Mouse (Mus musculus): Measurements from ENCODE around the gene Slc15a2. TPM values are rescaled to one million over a fixed set of nuclear protein-coding genes. Genes with fewer than 3 reads are reported as not detected.

The Slc15a2 gene
- polyA plus RNA-seq, 1 experiment from 2014 or later = 14.6 TPM

- no peaks in the 10 kb centered on the region; the same call in 1 of the 2 replicates for H3K9me3 ChIP-seq (replicated peaks)
- no peaks in the 10 kb centered on the region for H3K4me1 ChIP-seq
- no peak overlapping the region for H3K4me3 ChIP-seq
- ATAC-seq = no peak
- no peaks in the 10 kb centered on the region for H3K27me3 ChIP-seq
- WGBS = 92% methylated on average over 12 of the region's 12 CpGs
- H3K9ac ChIP-seq = no peak overlapping the region
- no peak overlapping the region for H3K27ac ChIP-seq
- no peak overlapping the region for H3K4me2 ChIP-seq
- no peaks in the 10 kb centered on the region for H3K36me3 ChIP-seq (ENCODE audit: poor library complexity, severe bottlenecking)
These were observed 73.0 kb downstream of the Slc15a2 start for GRCm38 (mm10) chr16:36711760-36712159.

GRCm38 (mm10) chr16:36710794-36711193 is 74.0 kb downstream of the Slc15a2 start:
- H3K4me2 ChIP-seq = no peak overlapping the region
- no peak overlapping the region for H3K4me3 ChIP-seq
- H3K27me3 ChIP-seq = no peaks in the 10 kb centered on the region
- no peak overlapping the region for H3K9ac ChIP-seq
- H3K4me1 ChIP-seq = no peaks in the 10 kb centered on the region
- ATAC-seq = no peak
- H3K27ac ChIP-seq = no peak overlapping the region
- H3K36me3 ChIP-seq (ENCODE audit: poor library complexity, severe bottlenecking) = no peaks in the 10 kb centered on the region
- H3K9me3 ChIP-seq (replicated peaks) = no peaks in the 10 kb centered on the region; the same call in 1 of the 2 replicates
- WGBS = 100% methylated on average over 2 of the region's 2 CpGs

DNA sequence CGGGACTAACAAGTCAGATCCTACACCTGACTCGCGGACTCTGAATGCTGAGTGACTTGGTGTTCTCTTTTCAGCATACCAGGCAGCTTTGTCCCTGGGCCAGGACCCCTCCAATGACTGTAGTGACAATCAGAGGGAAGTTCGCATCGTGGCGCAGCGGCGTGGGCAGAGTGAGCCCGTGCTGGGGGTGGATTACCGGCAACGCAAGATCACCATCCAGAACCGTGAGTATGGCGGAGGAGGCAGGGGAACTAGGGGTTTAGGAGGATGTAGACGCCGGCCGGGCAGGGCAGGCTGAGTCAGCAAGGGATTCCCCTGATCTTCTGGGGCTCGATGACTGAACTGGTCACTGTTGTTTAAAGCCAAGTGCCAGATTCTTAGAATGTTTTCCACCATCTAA is 75.4 kb downstream of the Slc15a2 start:
- Histone ChIP-seq H3K4me1 (no peaks in the 10 kb centered on the region), H3K36me3 (ENCODE audit: poor library complexity, severe bottlenecking) (no peaks in the 10 kb centered on the region), H3K27me3 (no peaks in the 10 kb centered on the region), H3K4me2 (no peak overlapping the region), H3K9ac (no peak overlapping the region), H3K27ac (no peak overlapping the region), H3K9me3 (replicated peaks) (no peaks in the 10 kb centered on the region; the same call in 1 of the 2 replicates), H3K4me3 (no peak overlapping the region)
- ATAC-seq = no peak
- WGBS = 93% methylated on average over 17 of the region's 17 CpGs

GRCm38 (mm10) chr16:36708751-36709150 is 76.0 kb downstream of the Slc15a2 start:
- no peaks in the 10 kb centered on the region for H3K36me3 ChIP-seq (ENCODE audit: poor library complexity, severe bottlenecking)
- H3K9me3 ChIP-seq (replicated peaks) = no peaks in the 10 kb centered on the region; the same call in 1 of the 2 replicates
- ATAC-seq = no peak
- no peaks in the 10 kb centered on the region for H3K27me3 ChIP-seq
- 88% methylated on average over 7 of the region's 7 CpGs for WGBS
- H3K9ac ChIP-seq = no peak overlapping the region
- no peak overlapping the region for H3K4me2 ChIP-seq
- no peaks in the 10 kb centered on the region for H3K4me1 ChIP-seq
- no peak overlapping the region for H3K4me3 ChIP-seq
- H3K27ac ChIP-seq = no peak overlapping the region

- Histone ChIP-seq H3K4me2 (no peak overlapping the region), H3K9ac (no peak overlapping the region), H3K4me3 (no peak overlapping the region), H3K4me1 (no peaks in the 10 kb centered on the region), H3K36me3 (ENCODE audit: poor library complexity, severe bottlenecking) (no peaks in the 10 kb centered on the region), H3K9me3 (replicated peaks) (no peaks in the 10 kb centered on the region; the same call in 1 of the 2 replicates), H3K27me3 (no peaks in the 10 kb centered on the region), H3K27ac (no peak overlapping the region)
- 61% methylated on average over 6 of the region's 6 CpGs for WGBS
- ATAC-seq = no peak
These were observed 76.9 kb downstream of the Slc15a2 start for GRCm38 (mm10) chr16:36707702-36708423.

GRCm38 (mm10) chr16:36700484-36700883 is 84.3 kb downstream of the Slc15a2 start:
- Histone ChIP-seq H3K36me3 (ENCODE audit: poor library complexity, severe bottlenecking) (no peaks in the 10 kb centered on the region), H3K27ac (no peak overlapping the region), H3K27me3 (0 out of 2 replicates have a peak, but pooled peaks cover 2% of the 10 kb centered on the region), H3K4me2 (no peak overlapping the region), H3K9me3 (replicated peaks) (no peaks in the 10 kb centered on the region), H3K4me1 (no peaks in the 10 kb centered on the region), H3K4me3 (no peak overlapping the region), H3K9ac (no peak overlapping the region)
- 86% methylated on average over 2 of the region's 2 CpGs for WGBS
- ATAC-seq = no peak

Small RNAs within 50 kb of the gene (microRNA-seq; reads per million reads assigned to microRNA genes)
- not detected for gene Gm22617

Other genes starting within 250 kb of the Slc15a2 start
- gene Casr, start 222.8 kb downstream of the Slc15a2 start, polyA plus RNA-seq (2015; fragmentation: Nextera tagmentation; extraction: Ambion mirVana) = not detected in 2 replicates
- gene Cd86, start 118.9 kb downstream of the Slc15a2 start, polyA plus RNA-seq (2015; fragmentation: Nextera tagmentation; extraction: Ambion mirVana) = 0.77 and 0.85 TPM in 2 replicates
- not detected in 2 replicates for gene Ildr1, start 91.0 kb downstream of the Slc15a2 start, polyA plus RNA-seq (2015; fragmentation: Nextera tagmentation; extraction: Ambion mirVana)
- 60.3 and 60.4 TPM in 2 replicates for gene Iqcb1, start 43.4 kb upstream of the Slc15a2 start, polyA plus RNA-seq (2015; fragmentation: Nextera tagmentation; extraction: Ambion mirVana)
- gene Eaf2, start 90.0 kb upstream of the Slc15a2 start, polyA plus RNA-seq (2015; fragmentation: Nextera tagmentation; extraction: Ambion mirVana) = 0.71 and 0.99 TPM in 2 replicates
- 93.8 and 97.1 TPM in 2 replicates for gene Golgb1, start 90.2 kb upstream of the Slc15a2 start, polyA plus RNA-seq (2015; fragmentation: Nextera tagmentation; extraction: Ambion mirVana)
- gene Hcls1, start 150.0 kb upstream of the Slc15a2 start, polyA plus RNA-seq (2015; fragmentation: Nextera tagmentation; extraction: Ambion mirVana) = 1.5 and 1.7 TPM in 2 replicates
- gene Fbxo40, start 205.5 kb upstream of the Slc15a2 start, polyA plus RNA-seq (2015; fragmentation: Nextera tagmentation; extraction: Ambion mirVana) = 0.05 and 0.13 TPM in 2 replicates
- gene Polq, start 226.8 kb upstream of the Slc15a2 start, polyA plus RNA-seq (2015; fragmentation: Nextera tagmentation; extraction: Ambion mirVana) = 9.2 and 9.5 TPM in 2 replicates